Mouse (Mus musculus): ENCODE measurements around the gene Syt10. TPM values are rescaled to one million over a fixed set of nuclear protein-coding genes. Genes with fewer than 3 reads are reported as not detected.

Gene Syt10
- polyA plus RNA-seq (2017; shearing (Covaris generic)), result not detected

DNA sequence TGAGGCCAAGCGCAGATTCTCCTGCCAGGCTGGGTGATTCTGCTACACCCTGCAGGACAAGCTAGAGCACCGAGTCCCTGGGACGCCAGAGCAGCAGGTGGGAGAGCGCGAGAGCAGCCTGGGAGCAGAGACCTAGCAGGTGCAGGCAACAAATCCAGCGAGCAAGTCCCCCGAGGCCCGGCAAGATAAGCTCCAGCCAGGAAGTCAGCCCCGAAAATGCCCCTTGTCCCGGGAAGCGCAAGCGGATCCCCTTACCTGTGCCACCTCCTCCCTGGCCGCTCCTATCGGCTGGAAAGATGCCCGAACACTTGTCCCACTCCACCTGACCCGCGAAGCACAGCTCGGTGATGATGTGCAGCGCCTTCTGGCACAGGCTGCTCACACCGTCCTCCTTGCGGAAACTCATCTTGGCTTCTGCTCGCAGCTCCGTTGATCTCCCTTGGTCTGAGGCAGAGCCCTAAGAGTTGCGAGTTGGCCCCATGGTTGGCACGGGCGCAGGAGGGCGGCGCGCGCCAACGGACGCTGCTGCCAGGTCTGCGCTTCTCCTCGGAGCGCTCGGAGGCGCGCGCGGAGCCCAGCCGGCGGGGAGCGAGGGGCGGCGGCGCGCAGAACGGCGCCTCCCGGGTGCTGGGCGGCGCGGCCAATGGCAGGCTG is at the start of gene Syt10:
TSS of gene Syt10 (minus strand) at position 497 of the 654 bp plus-strand sequence.

Other genes with a start within 250 kb of the Syt10 start
- 1.9 TPM for gene Rabl2, start 249.9 kb downstream of the Syt10 start, polyA plus RNA-seq (2017; shearing (Covaris generic))